Mouse (Mus musculus): ENCODE data around the gene Tas2r143.

Gene Tas2r143

DNA sequence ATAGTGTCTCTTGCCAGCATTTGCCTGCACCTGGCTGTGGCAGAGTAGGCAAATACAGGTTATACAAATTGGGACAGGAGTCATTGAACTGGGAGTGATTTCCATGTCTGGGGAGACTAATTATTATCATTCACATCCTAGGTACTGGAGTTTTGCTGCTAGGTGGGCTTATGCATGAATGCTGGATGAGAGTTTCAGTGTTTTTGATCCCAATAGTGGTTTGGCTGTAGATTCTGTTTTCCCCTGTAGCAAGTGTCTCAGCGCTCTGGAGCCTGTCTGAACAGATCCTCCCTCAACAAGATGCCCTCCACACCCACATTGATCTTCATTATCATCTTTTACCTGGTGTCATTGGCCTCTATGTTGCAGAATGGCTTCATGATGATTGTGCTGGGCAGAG lies at the start of gene Tas2r143:
Gene Tas2r143 (plus strand): TSS at position 301 of the 400 bp plus-strand sequence.
- no peak for DNase-seq

DNA sequence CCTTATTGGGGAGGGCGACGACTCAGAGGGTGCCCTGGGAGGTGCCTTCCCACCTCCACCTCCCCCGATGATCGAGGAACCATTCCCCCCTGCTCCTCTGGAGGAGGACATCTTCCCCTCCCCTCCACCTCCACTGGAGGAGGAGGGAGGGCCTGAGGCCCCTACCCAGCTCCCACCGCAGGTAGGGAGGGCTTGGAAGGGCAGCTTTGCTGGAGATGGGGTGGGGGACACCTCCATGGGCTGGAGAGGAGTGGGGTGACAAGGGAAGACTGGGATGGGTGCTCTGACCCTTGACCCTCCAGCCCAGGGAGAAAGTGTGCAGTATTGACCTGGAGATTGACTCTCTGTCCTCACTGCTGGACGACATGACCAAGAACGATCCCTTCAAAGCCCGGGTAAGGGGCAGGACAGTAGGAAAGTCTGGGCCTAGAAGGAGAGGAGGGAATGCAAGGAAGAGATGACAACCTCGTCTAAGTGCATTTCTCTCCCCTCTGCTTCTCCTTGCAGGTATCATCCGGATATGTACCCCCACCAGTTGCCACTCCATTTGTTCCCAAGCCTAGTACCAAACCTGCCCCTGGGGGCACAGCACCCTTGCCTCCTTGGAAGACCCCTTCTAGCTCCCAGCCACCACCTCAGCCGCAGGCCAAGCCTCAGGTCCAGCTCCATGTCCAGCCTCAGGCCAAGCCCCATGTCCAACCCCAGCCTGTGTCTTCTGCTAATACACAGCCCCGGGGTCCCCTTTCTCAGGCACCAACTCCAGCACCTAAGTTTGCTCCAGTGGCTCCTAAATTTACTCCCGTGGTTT lies 48.9 kb upstream of the Tas2r143 start:
- no peak for DNase-seq

GRCm38 (mm10) chr6:42351776-42352485 lies 48.1 kb upstream of the Tas2r143 start:
- no peak for DNase-seq

- no peak for DNase-seq
These were observed 47.6 kb upstream of the Tas2r143 start for GRCm38 (mm10) chr6:42352486-42352846.

GRCm38 (mm10) chr6:42353180-42353579 lies 46.9 kb upstream of the Tas2r143 start:
- DNase-seq = no peak

DNA sequence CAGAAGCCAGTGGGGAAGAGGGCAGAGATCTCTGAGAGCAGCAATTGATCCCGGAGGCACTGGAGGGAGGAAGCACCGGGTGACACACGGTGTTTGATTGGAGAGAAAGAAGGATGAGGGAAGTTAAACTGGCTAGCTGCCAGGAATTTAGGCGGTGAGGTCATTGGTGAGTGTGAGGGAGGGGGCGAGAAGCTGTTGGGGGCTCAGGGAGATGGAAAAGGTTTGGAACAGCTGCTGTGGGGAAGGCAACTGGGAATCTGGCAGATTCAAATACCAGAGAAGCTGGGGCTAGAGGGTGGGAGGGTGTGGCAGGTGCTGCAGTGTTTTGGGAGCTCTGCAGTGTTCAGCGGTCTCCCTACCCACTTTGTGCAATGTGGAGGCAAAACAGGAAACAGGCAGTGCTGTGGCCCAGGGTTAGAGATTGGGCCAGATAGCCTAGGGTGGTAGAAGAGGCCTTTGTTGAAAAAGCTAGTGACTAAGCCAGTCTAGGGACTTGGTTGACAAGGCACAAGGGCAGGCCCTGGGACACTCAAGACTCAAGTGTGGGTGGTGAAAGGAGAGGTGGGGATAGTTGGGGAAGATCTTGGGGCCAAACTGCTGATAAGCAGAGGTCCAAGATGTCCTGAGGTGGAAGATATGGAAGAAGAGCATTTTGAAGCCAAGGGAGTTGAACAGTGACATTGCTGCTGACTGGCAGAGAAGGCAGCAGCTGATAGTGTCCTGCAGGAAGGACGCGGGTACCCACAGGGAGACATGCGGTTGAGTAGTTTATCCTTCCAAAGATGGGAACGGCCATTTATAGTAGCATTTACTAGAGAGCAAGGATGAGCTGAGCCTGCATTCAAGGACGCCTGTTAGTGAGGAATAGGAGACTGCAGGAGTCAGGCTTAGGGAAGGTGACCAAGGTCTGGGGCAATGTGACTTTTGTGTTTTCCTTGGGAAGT lies 45.7 kb upstream of the Tas2r143 start:
- DNase-seq = peak; percentile 40

GRCm38 (mm10) chr6:42355366-42355765 lies 44.7 kb upstream of the Tas2r143 start:
- DNase-seq = no peak

GRCm38 (mm10) chr6:42355794-42356600 lies 44.0 kb upstream of the Tas2r143 start:
- no peak for DNase-seq

- DNase-seq = no peak
These were observed 43.1 kb upstream of the Tas2r143 start for GRCm38 (mm10) chr6:42356913-42357312.

- DNase-seq = no peak
These were observed 42.1 kb upstream of the Tas2r143 start for GRCm38 (mm10) chr6:42357901-42358300.

DNA sequence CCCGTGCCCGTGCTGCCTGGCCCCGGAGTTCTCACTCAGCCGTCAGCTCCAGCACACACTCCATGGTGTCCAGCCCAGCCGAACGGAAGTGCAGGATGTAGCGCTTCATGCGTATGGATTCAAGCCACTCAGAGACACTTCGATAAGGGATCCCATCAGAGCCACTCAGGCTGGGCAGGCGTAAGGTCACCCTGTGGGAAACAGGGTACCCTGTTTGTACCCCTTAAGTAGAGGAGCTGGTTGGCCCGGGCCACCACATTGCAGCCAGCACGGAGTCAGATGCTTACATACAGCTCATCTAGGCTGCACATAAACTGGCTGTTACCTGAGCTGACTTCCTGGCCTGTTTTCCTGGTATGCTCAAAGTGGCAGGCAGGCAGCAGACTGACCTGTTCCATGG lies 41.1 kb upstream of the Tas2r143 start:
- DNase-seq = no peak

DNA sequence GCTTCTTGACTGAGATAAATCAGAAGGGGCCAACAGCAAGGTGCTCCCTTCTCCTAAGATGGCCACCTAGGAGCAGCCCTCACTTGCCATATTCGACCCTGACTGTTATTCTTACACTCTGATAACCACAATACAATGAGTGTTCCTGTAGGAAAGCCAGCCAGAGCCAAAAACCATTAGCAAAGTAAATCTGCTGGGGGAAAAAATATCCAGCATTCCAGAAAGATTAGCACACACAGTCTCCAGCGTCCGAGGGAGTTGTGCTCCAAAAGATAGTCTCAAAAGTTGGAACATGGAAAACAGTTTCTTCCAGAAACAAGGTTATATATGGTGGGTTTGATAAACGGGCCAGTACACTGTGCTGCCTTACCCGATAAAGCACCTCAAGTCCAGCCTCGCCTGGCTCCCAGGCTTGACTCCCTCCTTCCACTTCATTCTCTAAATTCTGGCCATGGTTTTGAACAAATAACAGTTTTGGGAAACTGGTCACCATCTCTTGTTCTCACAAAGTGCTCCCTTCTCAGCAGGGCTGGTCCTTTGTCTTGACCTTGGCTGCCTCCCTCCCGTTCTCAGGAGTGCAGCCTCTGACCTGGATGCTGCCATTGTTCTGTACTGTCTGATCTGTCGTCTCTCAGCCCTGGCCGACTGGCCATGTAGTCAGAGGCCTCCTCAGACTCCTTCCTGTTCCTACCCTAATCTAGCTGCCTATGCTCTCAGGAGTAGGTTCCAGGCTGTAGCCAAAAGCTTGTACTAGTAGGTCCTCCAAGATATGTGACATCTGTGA lies 40.5 kb upstream of the Tas2r143 start:
- DNase-seq = no peak

DNA sequence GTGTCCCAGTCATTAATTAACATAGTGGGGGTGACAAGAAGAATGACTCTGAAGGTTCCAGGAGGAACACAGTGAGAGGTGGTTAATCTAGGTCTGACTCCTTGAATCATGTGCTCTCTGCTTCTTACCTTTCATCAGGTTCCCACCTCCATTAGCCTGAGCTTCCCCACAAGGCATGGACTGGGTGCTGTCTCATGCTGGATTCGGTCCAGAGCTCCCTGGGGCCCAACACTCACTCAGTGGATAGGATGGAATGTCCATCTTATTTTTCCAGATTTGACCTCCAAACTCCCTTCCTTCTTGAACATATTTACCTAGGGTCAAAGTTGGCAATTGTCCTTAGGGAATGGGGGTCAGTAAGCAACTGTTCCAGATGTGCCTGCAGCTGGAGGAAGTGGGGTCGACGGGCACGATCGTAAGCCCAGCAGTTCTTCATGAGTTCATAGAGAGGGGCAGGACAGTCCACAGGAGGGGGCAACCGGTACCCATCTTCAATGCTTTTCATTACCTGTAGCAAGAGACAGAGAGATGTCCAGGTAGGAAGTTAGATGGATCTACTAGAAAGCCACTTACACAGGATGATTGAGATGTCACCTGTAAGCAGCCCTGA lies 39.7 kb upstream of the Tas2r143 start:
- no peak for DNase-seq

- DNase-seq = no peak
These were observed 38.8 kb upstream of the Tas2r143 start for GRCm38 (mm10) chr6:42361041-42361895.

GRCm38 (mm10) chr6:42362074-42362473 lies 38.0 kb upstream of the Tas2r143 start:
- no peak for DNase-seq

DNA sequence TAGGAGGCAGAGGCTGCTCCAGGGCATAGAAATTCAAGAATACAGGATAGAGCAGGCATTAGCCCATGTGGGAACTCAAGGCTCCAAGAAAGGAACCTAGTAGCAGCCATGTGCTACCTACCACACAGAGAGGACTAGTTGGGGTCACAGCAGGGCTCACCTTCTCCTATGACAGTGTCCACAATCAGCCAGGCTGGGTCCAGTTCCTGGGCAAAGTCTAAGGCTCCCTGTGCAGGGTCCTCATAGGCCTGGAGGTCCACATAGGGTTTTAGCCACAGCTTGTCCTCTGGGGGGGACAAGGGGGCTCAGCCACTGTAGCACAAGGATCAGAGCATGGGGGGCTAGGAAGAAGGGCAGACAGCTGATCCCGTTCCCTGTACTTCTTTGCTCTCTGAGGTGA lies 37.5 kb upstream of the Tas2r143 start:
- DNase-seq = no peak

GRCm38 (mm10) chr6:42362974-42363373 lies 37.1 kb upstream of the Tas2r143 start:
- no peak for DNase-seq

- DNase-seq = no peak
These were observed 36.0 kb upstream of the Tas2r143 start for GRCm38 (mm10) chr6:42364066-42364465.

DNA sequence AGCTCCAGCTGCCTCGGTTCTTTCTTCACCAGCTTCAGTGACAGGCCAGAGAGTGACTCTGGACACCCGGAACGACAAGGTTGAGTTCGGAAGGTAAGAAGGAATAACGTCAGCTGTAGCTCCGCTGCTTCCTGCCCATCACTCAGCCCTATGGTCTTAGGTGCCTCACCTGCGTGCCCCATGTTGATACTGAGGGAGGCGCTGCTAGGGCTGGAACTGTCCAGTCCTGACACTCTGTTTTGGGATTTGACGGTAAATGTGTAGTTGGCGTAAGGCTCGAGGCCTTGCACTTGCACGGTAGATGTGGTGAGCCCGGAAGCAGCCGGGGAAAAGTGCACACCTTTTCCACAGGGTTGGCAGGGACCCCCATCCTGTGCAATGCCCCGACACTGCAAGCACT lies 35.4 kb upstream of the Tas2r143 start:
- no peak for DNase-seq

DNA sequence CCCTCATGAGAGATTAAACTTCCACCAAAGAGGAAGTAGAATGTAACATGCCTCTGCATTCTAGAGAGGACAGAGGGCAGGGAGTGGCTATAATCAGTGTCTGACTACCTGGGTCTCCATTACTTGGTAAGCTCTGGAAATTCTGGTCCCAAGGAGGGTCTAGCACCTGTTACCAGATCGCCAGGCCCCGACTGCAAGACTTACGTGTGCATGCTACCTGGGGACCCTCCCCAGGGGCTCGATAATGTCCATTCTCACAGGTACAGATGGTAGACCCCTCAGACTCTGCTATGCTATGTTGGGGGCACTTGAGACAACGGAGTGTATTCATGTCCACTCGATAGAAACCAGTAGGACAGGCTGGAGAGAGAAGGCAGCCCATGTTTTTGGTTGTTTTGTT lies 34.8 kb upstream of the Tas2r143 start:
- no peak for DNase-seq

All from right cerebral cortex, adult 18-20 months (tissue).